Mouse (Mus musculus): Measurements from ENCODE around the gene Elob.

Elob gene

GRCm38 (mm10) chr17:23783352-23783751 lies 45.6 kb downstream of the Elob start:
- DNase-seq (ENCODE audit: low spot score) = no peak

DNA sequence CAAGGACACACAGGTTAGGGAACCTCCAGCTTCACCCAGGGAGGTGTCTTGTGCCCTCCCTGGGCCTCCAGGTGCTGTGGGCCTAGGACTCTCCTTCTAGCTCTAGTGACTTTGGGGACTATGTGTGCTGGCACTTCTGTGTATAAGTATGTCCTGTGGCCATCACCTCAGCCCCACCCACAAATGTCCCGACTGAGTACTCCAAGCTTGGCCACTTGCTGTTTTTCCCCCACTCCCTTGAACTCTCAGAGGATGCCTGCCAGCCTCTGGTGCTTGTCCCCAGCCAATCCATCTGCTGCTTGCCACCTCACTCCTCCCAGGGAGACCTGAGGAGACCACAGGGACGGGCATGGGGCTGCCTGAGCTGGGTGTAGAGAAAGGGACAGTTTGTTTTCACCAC lies 50.5 kb downstream of the Elob start:
- no peak for DNase-seq (ENCODE audit: low spot score)

DNA sequence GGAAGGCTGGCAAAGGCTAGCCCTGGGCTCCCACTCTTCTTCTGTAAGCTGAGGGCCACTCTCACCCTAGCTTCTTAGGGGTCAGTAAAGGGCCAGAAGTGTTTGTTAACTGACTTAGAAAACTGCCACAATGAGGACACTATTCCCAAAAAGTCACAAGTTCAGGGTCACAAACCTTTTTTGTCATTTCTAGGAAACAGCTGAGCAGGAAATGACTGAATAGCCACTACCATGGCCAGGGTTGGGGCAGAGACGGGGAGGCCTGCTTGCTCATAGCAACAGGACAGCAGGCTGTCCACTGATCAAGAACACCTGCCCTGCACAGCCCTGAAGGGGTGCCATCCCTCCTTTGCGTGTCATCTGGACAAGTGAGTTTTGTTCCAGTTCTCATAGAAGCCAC lies 51.8 kb downstream of the Elob start:
- DNase-seq (ENCODE audit: low spot score) = no peak

GRCm38 (mm10) chr17:23776216-23776615 lies 52.7 kb downstream of the Elob start:
- no peak for DNase-seq (ENCODE audit: low spot score)
